ENCODE assay signal across 12 mouse cellular contexts in genomic region chr3:21809769-21810470, GRCm38 (mm10).
A peak's percentile ranks its signal among the peaks of the same experiment; 100 is the strongest.
DNase-seq lines count a peak whose midpoint lies in the region; ATAC-seq and TF ChIP-seq lines count a peak whose summit lies in the region.
"Had no signal": no experiment of that assay in that cellular context is flagged by ENCODE, and none has a peak within 500 bp of the region (broad histone marks: within the 10 kb centered on the region; RNA-seq: fewer than 3 reads in every experiment).

No protein-coding gene starts in this region.

- no peaks in the 10 kb centered on the region; the same call in 1 of the 2 replicates for H3K4me1 ChIP-seq in thymus, adult 2 months (replicated peaks; ENCODE audit: control insufficient read depth, insufficient read depth, low read length)
- H3K4me1 ChIP-seq in forebrain, embryonic 16.5 days (replicated peaks; ENCODE audit: control insufficient read depth, insufficient read depth, low read length), result peaks cover 11% of the 10 kb centered on the region
- peaks cover 5% of the 10 kb centered on the region; the same call in 1 of the 2 replicates for H3K4me1 ChIP-seq in kidney, embryonic 15.5 days

- TF ChIP-seq POLR2A in thymus, adult 2 months (IDR thresholded peaks at IDR 0.05; ENCODE audit: control insufficient read depth, extremely low read depth, insufficient read depth, low read length, poor library complexity), result no peak

- H3K4me3 ChIP-seq in thymus, adult 2 months (ENCODE audit: control insufficient read depth, insufficient read depth, low read length), result no peak overlapping the region
- no peak overlapping the region for H3K4me3 ChIP-seq in forebrain, embryonic 16.5 days (replicated peaks; ENCODE audit: low read length)
- H3K4me3 ChIP-seq in macrophage (ENCODE audit: inconsistent target), result no peak overlapping the region
- no peak overlapping the region for H3K4me3 ChIP-seq in kidney, embryonic 15.5 days (replicated peaks)

- H3K79me2 ChIP-seq in macrophage (ENCODE audit: inconsistent target), result no peaks in the 10 kb centered on the region

- no peak overlapping the region for H3K9ac ChIP-seq in forebrain, embryonic 16.5 days (replicated peaks; ENCODE audit: low read depth, low read length)
- H3K9ac ChIP-seq in kidney, embryonic 15.5 days, result no peak overlapping the region

- DNase-seq in thymus, adult 2 months, result peak; percentile 10
- no peak for DNase-seq in thymus, postnatal 4 days
- DNase-seq in thymus, postnatal 14 days, result peak; percentile 33
- DNase-seq in kidney, adult 18-20 months, result no peak
- no peak for DNase-seq in gastrocnemius, adult 8-10 months (ENCODE audit: low spot score in 2 of 2)
- DNase-seq: adrenal gland, postnatal 14 days; heart, postnatal 10 days; layer of hippocampus, postnatal 36 days had no signal

- H3K36me3 ChIP-seq in thymus, adult 2 months (ENCODE audit: control insufficient read depth, insufficient read depth, low read length), result no peaks in the 10 kb centered on the region
- H3K36me3 ChIP-seq in forebrain, embryonic 16.5 days (ENCODE audit: control insufficient read depth, insufficient read depth), result no peaks in the 10 kb centered on the region
- no peaks in the 10 kb centered on the region for H3K36me3 ChIP-seq in macrophage (ENCODE audit: inconsistent target)
- no peaks in the 10 kb centered on the region for H3K36me3 ChIP-seq in kidney, embryonic 15.5 days

- no peak overlapping the region for H3K27ac ChIP-seq in thymus, adult 2 months (ENCODE audit: control insufficient read depth, insufficient read depth, low read length)
- H3K27ac ChIP-seq in forebrain, embryonic 16.5 days (ENCODE audit: low read length), result peak overlapping the region; percentile 18
- peak overlapping the region; percentile 82 for H3K27ac ChIP-seq in macrophage
- H3K27ac ChIP-seq in kidney, embryonic 15.5 days, result no peak overlapping the region

- TF ChIP-seq CTCF in thymus, adult 2 months (IDR thresholded peaks at IDR 0.05; ENCODE audit: borderline replicate concordance, control insufficient read depth, extremely low read depth, insufficient read depth, low read length, poor library complexity), result no peak

- no peaks in the 10 kb centered on the region for H3K9me3 ChIP-seq in forebrain, embryonic 16.5 days (ENCODE audit: control insufficient read depth, low read length)
- no peaks in the 10 kb centered on the region for H3K9me3 ChIP-seq in kidney, embryonic 15.5 days (replicated peaks)

- no peak overlapping the region for H3K4me2 ChIP-seq in forebrain, embryonic 16.5 days (ENCODE audit: low read length)
- no peak overlapping the region for H3K4me2 ChIP-seq in kidney, embryonic 15.5 days

- ATAC-seq in forebrain, embryonic 16.5 days, result peak; percentile 89
- ATAC-seq in kidney, embryonic 15.5 days (replicated peaks; ENCODE audit: low FRiP score), result no peak

- 35% methylated on average over 2 of the region's 2 CpGs for WGBS in thymus, adult 2 months
- WGBS in forebrain, embryonic 16.5 days, result 0% methylated on average over 2 of the region's 2 CpGs
- WGBS in macrophage (ENCODE audit: missing documents), result 58% methylated on average over 2 of the region's 2 CpGs
- WGBS in kidney, embryonic 15.5 days, result 17% methylated on average over 2 of the region's 2 CpGs

- no peaks in the 10 kb centered on the region for H3K27me3 ChIP-seq in thymus, adult 2 months (ENCODE audit: control insufficient read depth, insufficient read depth, low read length)
- H3K27me3 ChIP-seq in forebrain, embryonic 16.5 days (replicated peaks; ENCODE audit: control insufficient read depth, insufficient read depth, low read length), result no peaks in the 10 kb centered on the region
- H3K27me3 ChIP-seq in kidney, embryonic 15.5 days, result no peaks in the 10 kb centered on the region
- H3K27me3 ChIP-seq: CH12.LX had no signal

Comparison
In these comparisons a context has a peak if more than half of its experiments do, and no peak if none do; other contexts are left out.
1. DNase-seq: peak in thymus, adult 2 months (single experiment) and thymus, postnatal 14 days (single experiment); none in thymus, postnatal 4 days (single experiment), kidney, adult 18-20 months (single experiment) and gastrocnemius, adult 8-10 months (0 of 2).
2. H3K27ac ChIP-seq: peak in forebrain, embryonic 16.5 days (single experiment) and macrophage (single experiment); none in thymus, adult 2 months (single experiment) and kidney, embryonic 15.5 days (single experiment).